Mouse (Mus musculus): ENCODE measurements around the gene Efcab11.

DNA sequence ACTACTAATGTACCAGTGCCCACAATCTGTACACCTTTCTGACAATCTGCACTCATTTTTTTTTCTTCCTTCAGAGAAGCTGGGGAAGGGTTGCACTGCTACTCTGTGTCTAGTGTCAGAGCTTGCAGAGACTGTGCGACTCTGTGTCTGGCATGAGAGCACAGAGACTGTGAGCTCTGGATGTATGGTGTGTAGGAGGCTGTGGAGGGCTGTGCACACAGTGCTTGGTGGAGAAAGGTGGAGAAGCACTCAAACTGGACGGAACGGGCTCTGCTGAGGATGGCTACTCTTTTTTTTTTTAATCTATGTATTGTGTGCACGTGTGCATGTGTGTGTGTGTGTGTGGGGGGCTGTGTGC lies 90.1 kb downstream of the Efcab11 start:
- TF ChIP-seq GATA1 (IDR thresholded peaks at IDR 0.05; ENCODE audit: borderline replicate concordance, low read length) (no peak), FLI1 (IDR thresholded peaks at IDR 0.05; ENCODE audit: low read length) (no peak)

Data from megakaryocyte, embryonic 14.5 days (primary cell).